Mouse (Mus musculus) hindbrain, embryonic 10.5 days (tissue): ENCODE results near the gene Fbxo28. TPM values are rescaled to one million over a fixed set of nuclear protein-coding genes. Genes with fewer than 3 reads are reported as not detected.
"Not testable (repeated sequence)": the region's sequence is repeated elsewhere in the genome, so short reads cannot be mapped to it uniquely, and the experiment has no call there.

Experiments used
- DNase-seq: peaks from one replicate; pipeline ENCODE4 v3.0.0-alpha.2; 2017; ENCODE audit warnings: low spot score
- H3K27ac ChIP-seq: fragments of 300-500 bp; sonication (generic); 2 replicates; pipeline ENCODE4 v1.5.1; 2016; ENCODE audit warnings: mild to moderate bottlenecking, moderate library complexity
- H3K27me3 ChIP-seq: fragments of 300-500 bp; sonication (generic); 2 replicates; pipeline ENCODE4 v1.6.1; 2016; ENCODE audit warnings: mild to moderate bottlenecking; ENCODE audit not compliant: poor library complexity, insufficient read depth, severe bottlenecking
- H3K36me3 ChIP-seq: fragments of 300-500 bp; sonication (generic); 2 replicates; pipeline ENCODE4 v1.6.1; 2016; ENCODE audit warnings: mild to moderate bottlenecking, moderate library complexity
- H3K4me1 ChIP-seq: fragments of 300-500 bp; sonication (generic); replicated peaks from 2 replicates; pipeline ENCODE4 v1.6.1; 2016; ENCODE audit warnings: mild to moderate bottlenecking
- H3K4me3 ChIP-seq: fragments of 300-500 bp; sonication (generic); 2 replicates; pipeline ENCODE4 v1.5.1; 2016; ENCODE audit warnings: mild to moderate bottlenecking, moderate library complexity
- H3K9me3 ChIP-seq: fragments of 300-500 bp; sonication (generic); 2 replicates; pipeline ENCODE4 v1.6.1; 2016; ENCODE audit warnings: mild to moderate bottlenecking, moderate library complexity
- WGBS: fragments of 180-500 bp; shearing (Covaris S2); methylation state at CpG from one replicate; pipeline ENCODE4 v1.1.7; 2016; 5-methylcytosine and 5-hydroxymethylcytosine counted together
- polyA plus RNA-seq: library from polyadenylated mRNA; unstranded; fragments of >200 nt; fragmentation: Nextera tagmentation; extraction: Ambion mirVana; gene quantifications from 2 replicates; pipeline ENCODE4 v1.2.1, GENCODE M21; 2016

Fbxo28 gene
- polyA plus RNA-seq, 1 experiment from 2014 or later: 20.0 TPM

GRCm38 (mm10) chr1:182297821-182298220 is 43.6 kb downstream of the Fbxo28 start:
- Histone ChIP-seq H3K27me3 (no peaks in the 10 kb centered on the region), H3K4me1 (no peaks in the 10 kb centered on the region), H3K27ac (no peak overlapping the region), H3K9me3 (peaks cover 13% of the 10 kb centered on the region; the same call in 1 of the 2 replicates), H3K36me3 (no peaks in the 10 kb centered on the region), H3K4me3 (no peak overlapping the region)
- no peak for DNase-seq
- 95% methylated on average over 5 of the region's 5 CpGs for WGBS

- Histone ChIP-seq H3K36me3 (no peaks in the 10 kb centered on the region), H3K4me1 (no peaks in the 10 kb centered on the region), H3K27ac (no peak overlapping the region), H3K9me3 (peaks cover 13% of the 10 kb centered on the region; the same call in 1 of the 2 replicates), H3K4me3 (no peak overlapping the region), H3K27me3 (no peaks in the 10 kb centered on the region)
- 36% methylated on average over 3 of the region's 3 CpGs for WGBS
- no peak for DNase-seq
These were observed 44.2 kb downstream of the Fbxo28 start for GRCm38 (mm10) chr1:182297246-182297645.

GRCm38 (mm10) chr1:182296816-182297215 is 44.6 kb downstream of the Fbxo28 start:
- Histone ChIP-seq H3K27me3 (no peaks in the 10 kb centered on the region), H3K27ac (no peak overlapping the region), H3K4me1 (no peaks in the 10 kb centered on the region), H3K36me3 (no peaks in the 10 kb centered on the region), H3K4me3 (no peak overlapping the region), H3K9me3 (peaks cover 13% of the 10 kb centered on the region; the same call in 1 of the 2 replicates)
- no peak for DNase-seq
- 70% methylated on average over 6 of the region's 6 CpGs for WGBS

- no peak for DNase-seq
- Histone ChIP-seq H3K27ac (no peak overlapping the region), H3K27me3 (no peaks in the 10 kb centered on the region), H3K9me3 (peaks cover 13% of the 10 kb centered on the region; the same call in 1 of the 2 replicates), H3K4me1 (no peaks in the 10 kb centered on the region), H3K4me3 (no peak overlapping the region), H3K36me3 (no peaks in the 10 kb centered on the region)
- WGBS: 85% methylated on average over 6 of the region's 6 CpGs
These were observed 45.3 kb downstream of the Fbxo28 start for GRCm38 (mm10) chr1:182296141-182296540.

GRCm38 (mm10) chr1:182292291-182292690 is 49.1 kb downstream of the Fbxo28 start:
- H3K4me3 ChIP-seq: no peak overlapping the region
- 64% methylated on average over 4 of the region's 4 CpGs for WGBS
- DNase-seq: no peak
- H3K27me3 ChIP-seq: no peaks in the 10 kb centered on the region
- H3K9me3 ChIP-seq: peaks cover 9% of the 10 kb centered on the region; the same call in 1 of the 2 replicates
- no peak overlapping the region for H3K27ac ChIP-seq
- no peaks in the 10 kb centered on the region for H3K36me3 ChIP-seq
- peaks cover 10% of the 10 kb centered on the region for H3K4me1 ChIP-seq

- H3K27me3 ChIP-seq, H3K27ac ChIP-seq, H3K4me3 ChIP-seq, DNase-seq, H3K4me1 ChIP-seq, H3K36me3 ChIP-seq, H3K9me3 ChIP-seq: not testable (repeated sequence)
- WGBS: 91% methylated on average over 3 of the region's 3 CpGs
These were observed 50.7 kb downstream of the Fbxo28 start for GRCm38 (mm10) chr1:182290741-182291140.

GRCm38 (mm10) chr1:182289781-182290180 is 51.6 kb downstream of the Fbxo28 start:
- no peak overlapping the region for H3K27ac ChIP-seq
- no peaks in the 10 kb centered on the region for H3K36me3 ChIP-seq
- DNase-seq: no peak
- H3K4me1 ChIP-seq: peaks cover 10% of the 10 kb centered on the region
- no peak overlapping the region for H3K4me3 ChIP-seq
- WGBS: 59% methylated on average over 2 of the region's 2 CpGs
- peaks cover 3% of the 10 kb centered on the region; the same call in 1 of the 2 replicates for H3K9me3 ChIP-seq
- no peaks in the 10 kb centered on the region for H3K27me3 ChIP-seq

- H3K9me3 ChIP-seq: no peaks in the 10 kb centered on the region
- no peak for DNase-seq
- peaks cover 4% of the 10 kb centered on the region; the same call in 1 of the 2 replicates for H3K27me3 ChIP-seq
- H3K4me3 ChIP-seq: no peak overlapping the region
- H3K4me1 ChIP-seq: peaks cover 10% of the 10 kb centered on the region
- H3K27ac ChIP-seq: no peak overlapping the region
- WGBS: 63% methylated on average over 2 of the region's 2 CpGs
- H3K36me3 ChIP-seq: no peaks in the 10 kb centered on the region
These were observed 52.8 kb downstream of the Fbxo28 start for GRCm38 (mm10) chr1:182288601-182289000.

GRCm38 (mm10) chr1:182287781-182288180 is 53.6 kb downstream of the Fbxo28 start:
- no peaks in the 10 kb centered on the region for H3K36me3 ChIP-seq
- no peak overlapping the region for H3K4me3 ChIP-seq
- no peak overlapping the region for H3K27ac ChIP-seq
- peaks cover 8% of the 10 kb centered on the region; the same call in 1 of the 2 replicates for H3K27me3 ChIP-seq
- DNase-seq: no peak
- WGBS: 69% methylated on average over 7 of the region's 7 CpGs
- no peaks in the 10 kb centered on the region for H3K9me3 ChIP-seq
- H3K4me1 ChIP-seq: peaks cover 17% of the 10 kb centered on the region

- Histone ChIP-seq H3K9me3 (no peaks in the 10 kb centered on the region), H3K36me3 (no peaks in the 10 kb centered on the region), H3K4me1 (peaks cover 40% of the 10 kb centered on the region), H3K27ac (no peak overlapping the region), H3K4me3 (no peak overlapping the region), H3K27me3 (peaks cover 8% of the 10 kb centered on the region; the same call in 1 of the 2 replicates)
- WGBS: 91% methylated on average over 2 of the region's 2 CpGs
- DNase-seq: no peak
These were observed 56.6 kb downstream of the Fbxo28 start for GRCm38 (mm10) chr1:182284795-182285194.

- Histone ChIP-seq H3K36me3 (peaks cover 12% of the 10 kb centered on the region), H3K4me3 (peak overlapping the region; percentile 72), H3K4me1 (peaks cover 32% of the 10 kb centered on the region), H3K9me3 (no peaks in the 10 kb centered on the region), H3K27ac (no peak overlapping the region), H3K27me3 (peaks cover 8% of the 10 kb centered on the region; the same call in 1 of the 2 replicates)
- DNase-seq: no peak
- WGBS: 54% methylated on average over 7 of the region's 7 CpGs
These were observed 58.2 kb downstream of the Fbxo28 start for GRCm38 (mm10) chr1:182283231-182283630.

GRCm38 (mm10) chr1:182282091-182283075 is 59.0 kb downstream of the Fbxo28 start, which contains the start of gene Degs1:
Gene Degs1, minus strand, starts transcription at chr1:182282804.
- under 1% methylated on average over 94 of the region's 94 CpGs for WGBS
- peaks cover 8% of the 10 kb centered on the region; the same call in 1 of the 2 replicates for H3K27me3 ChIP-seq
- no peaks in the 10 kb centered on the region for H3K9me3 ChIP-seq
- peak within 1 kb of the TSS; percentile 72 for H3K4me3 ChIP-seq
- peak; percentile 94 for DNase-seq
- H3K36me3 ChIP-seq: peaks cover 20% of the 10 kb centered on the region
- peaks cover 32% of the 10 kb centered on the region for H3K4me1 ChIP-seq
- peak within 1 kb of the TSS; percentile 96 for H3K27ac ChIP-seq

- WGBS: 25% methylated on average over 9 of the region's 9 CpGs
- H3K27ac ChIP-seq: peak overlapping the region; percentile 43
- peak overlapping the region; percentile 72 for H3K4me3 ChIP-seq
- peaks cover 32% of the 10 kb centered on the region for H3K4me1 ChIP-seq
- no peaks in the 10 kb centered on the region for H3K9me3 ChIP-seq
- peak; percentile 27 for DNase-seq
- peaks cover 31% of the 10 kb centered on the region for H3K36me3 ChIP-seq
- peaks cover 8% of the 10 kb centered on the region; the same call in 1 of the 2 replicates for H3K27me3 ChIP-seq
These were observed 60.1 kb downstream of the Fbxo28 start for GRCm38 (mm10) chr1:182281251-182281711.
